Mouse (Mus musculus) heart, embryonic 16.5 days (tissue): Measurements from ENCODE around the gene Tmem251. TPM values are rescaled to one million over a fixed set of nuclear protein-coding genes. Genes with fewer than 3 reads are reported as not detected.

ENCODE experiments used
- ATAC-seq: fragments of 200-750 bp; cut with Nextera tagmentation; replicated peaks from 2 replicates; pipeline ENCODE4 v1.8.0; 2017; ENCODE audit warnings: moderate number of reproducible peaks; ENCODE audit not compliant: insufficient read depth, low FRiP score; ENCODE audit errors: extremely low read depth
- H3K27ac ChIP-seq: fragments of 300-500 bp; sonication (generic); 2 replicates; pipeline ENCODE4 v1.5.1; 2014; ENCODE audit warnings: mild to moderate bottlenecking, low read length, control low read depth, moderate library complexity
- H3K27me3 ChIP-seq: fragments of 300-500 bp; sonication (generic); 2 replicates; pipeline ENCODE4 v1.6.1; 2014; ENCODE audit warnings: low read length, mixed read lengths; ENCODE audit not compliant: control insufficient read depth, insufficient read depth
- H3K36me3 ChIP-seq: fragments of 300-500 bp; sonication (generic); 2 replicates; pipeline ENCODE4 v1.6.1; 2014; ENCODE audit not compliant: control insufficient read depth, insufficient read depth
- H3K4me1 ChIP-seq: fragments of 300-500 bp; sonication (generic); 2 replicates; pipeline ENCODE4 v1.6.1; 2014; ENCODE audit warnings: low read length, mixed read lengths; ENCODE audit not compliant: control insufficient read depth, insufficient read depth
- H3K4me2 ChIP-seq: fragments of 300-500 bp; sonication (generic); 2 replicates; pipeline ENCODE4 v1.6.1; 2014; ENCODE audit warnings: low read depth, mild to moderate bottlenecking, control low read depth, low read length
- H3K4me3 ChIP-seq: fragments of 300-500 bp; sonication (generic); 2 replicates; pipeline ENCODE4 v1.5.1; 2014; ENCODE audit warnings: mild to moderate bottlenecking, control low read depth, low read length
- H3K9ac ChIP-seq: fragments of 300-500 bp; sonication (generic); 2 replicates; pipeline ENCODE4 v1.6.1; 2014; ENCODE audit warnings: low read length, control low read depth
- H3K9me3 ChIP-seq: fragments of 300-500 bp; sonication (generic); replicated peaks from 2 replicates; pipeline ENCODE4 v1.6.1; 2016; ENCODE audit warnings: low read length; ENCODE audit not compliant: control insufficient read depth
- WGBS: fragments of 180-500 bp; shearing (Covaris S2); extraction: QIAGEN DNeasy Blood & Tissue Kit; methylation state at CpG from one replicate; pipeline ENCODE4 v1.1.7; 2014; 5-methylcytosine and 5-hydroxymethylcytosine counted together
- polyA plus RNA-seq: library from polyadenylated mRNA; unstranded; fragments of >200 nt; fragmentation: Nextera tagmentation; extraction: Ambion mirVana; gene quantifications from 2 replicates; pipeline ENCODE4 v1.2.1, GENCODE M21; 2015

Gene Tmem251
- polyA plus RNA-seq, 1 experiment from 2014 or later: 8.3 TPM

GRCm38 (mm10) chr12:102740285-102740684, 3.3 kb upstream of the Tmem251 start:
- WGBS: 60% methylated on average over 3 of the region's 3 CpGs
- Histone ChIP-seq H3K36me3 (no peaks in the 10 kb centered on the region), H3K4me2 (no peak overlapping the region), H3K27me3 (no peaks in the 10 kb centered on the region), H3K9me3 (no peaks in the 10 kb centered on the region), H3K4me3 (no peak overlapping the region), H3K27ac (no peak overlapping the region), H3K4me1 (peaks cover 16% of the 10 kb centered on the region), H3K9ac (no peak overlapping the region)
- ATAC-seq: no peak

GRCm38 (mm10) chr12:102742056-102742455, 1.5 kb upstream of the Tmem251 start:
- no peak overlapping the region for H3K4me3 ChIP-seq

GRCm38 (mm10) chr12:102743036-102743588, 450 bp upstream of the Tmem251 start:
- H3K4me1 ChIP-seq: peaks cover 18% of the 10 kb centered on the region
- H3K9me3 ChIP-seq: no peaks in the 10 kb centered on the region
- peak; percentile 39 for ATAC-seq
- peak overlapping the region; percentile 93 for H3K9ac ChIP-seq
- H3K27me3 ChIP-seq: no peaks in the 10 kb centered on the region
- peak overlapping the region; percentile 92 for H3K4me3 ChIP-seq
- H3K4me2 ChIP-seq: peak overlapping the region; percentile 83
- H3K27ac ChIP-seq: peak overlapping the region; percentile 97
- 0 out of 2 replicates have a peak, but pooled peaks cover 3% of the 10 kb centered on the region for H3K36me3 ChIP-seq
- under 1% methylated on average over 33 of the region's 33 CpGs for WGBS

More at GRCm38 (mm10) chr12:102742056-102742455, 1.5 kb upstream of the Tmem251 start:
- 58% methylated on average over 7 of the region's 7 CpGs for WGBS
- H3K27me3 ChIP-seq: no peaks in the 10 kb centered on the region
- no peak for ATAC-seq
- no peak overlapping the region for H3K27ac ChIP-seq
- H3K9ac ChIP-seq: no peak overlapping the region
- H3K36me3 ChIP-seq: no peaks in the 10 kb centered on the region
- peaks cover 18% of the 10 kb centered on the region for H3K4me1 ChIP-seq
- no peaks in the 10 kb centered on the region for H3K9me3 ChIP-seq
- H3K4me2 ChIP-seq: no peak overlapping the region

DNA sequence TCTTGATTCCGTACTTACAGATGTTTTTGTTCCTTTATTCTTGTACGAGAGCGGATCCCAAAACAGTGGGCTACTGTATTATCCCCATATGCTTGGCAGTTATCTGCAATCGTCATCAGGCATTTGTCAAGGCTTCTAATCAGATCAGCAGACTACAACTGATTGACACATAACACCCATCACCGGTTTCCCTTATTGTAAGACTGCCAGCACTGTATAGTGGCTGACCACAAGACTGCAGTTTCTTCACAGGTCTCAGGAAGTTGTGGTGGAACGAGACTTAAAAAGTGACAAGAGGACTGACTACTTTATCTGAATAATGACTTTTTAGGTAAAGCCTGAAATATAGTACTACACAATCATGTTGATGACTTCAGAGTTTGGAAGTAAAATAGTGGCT, 1.3 kb downstream of the Tmem251 start:
- no peaks in the 10 kb centered on the region for H3K9me3 ChIP-seq
- peaks cover 18% of the 10 kb centered on the region for H3K4me1 ChIP-seq
- H3K27me3 ChIP-seq: no peaks in the 10 kb centered on the region
- 47% methylated on average over 6 of the region's 6 CpGs for WGBS
- H3K9ac ChIP-seq: no peak overlapping the region
- H3K27ac ChIP-seq: no peak overlapping the region
- no peak overlapping the region for H3K4me3 ChIP-seq
- peaks cover 6% of the 10 kb centered on the region for H3K36me3 ChIP-seq
- peak overlapping the region; percentile 83; the same call in 1 of the 2 replicates for H3K4me2 ChIP-seq
- ATAC-seq: no peak

DNA sequence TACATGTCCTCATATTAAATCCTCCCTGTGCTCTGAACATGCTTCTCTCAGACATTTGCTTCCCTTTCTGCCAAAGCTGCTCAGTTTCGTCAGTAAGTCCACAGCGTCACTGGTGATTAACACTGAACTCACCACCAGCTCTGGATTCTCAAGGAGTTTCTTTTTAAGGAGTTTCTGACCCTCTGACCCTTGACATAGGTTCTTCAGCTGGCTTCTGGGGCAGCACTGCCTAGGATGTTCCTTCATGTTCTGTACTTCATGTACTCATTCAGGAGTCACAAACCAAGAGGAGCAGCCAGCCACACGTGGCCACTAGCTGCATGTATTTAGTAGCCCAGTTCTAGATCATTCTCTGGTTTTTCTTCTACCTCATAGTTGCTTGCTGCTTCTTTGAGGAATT, 4.7 kb downstream of the Tmem251 start:
- 83% methylated on average over 3 of the region's 3 CpGs for WGBS
- Histone ChIP-seq H3K9ac (no peak overlapping the region), H3K4me3 (no peak overlapping the region), H3K27ac (no peak overlapping the region), H3K9me3 (no peaks in the 10 kb centered on the region), H3K27me3 (no peaks in the 10 kb centered on the region), H3K4me1 (peaks cover 11% of the 10 kb centered on the region), H3K36me3 (peaks cover 6% of the 10 kb centered on the region), H3K4me2 (no peak overlapping the region)
- ATAC-seq: no peak

GRCm38 (mm10) chr12:102756304-102756703, 12.7 kb downstream of the Tmem251 start:
- no peaks in the 10 kb centered on the region for H3K9me3 ChIP-seq
- H3K4me2 ChIP-seq: peak overlapping the region; percentile 85
- peaks cover 16% of the 10 kb centered on the region for H3K4me1 ChIP-seq
- no peak overlapping the region for H3K9ac ChIP-seq
- no peaks in the 10 kb centered on the region for H3K36me3 ChIP-seq
- WGBS: 79% methylated on average over 7 of the region's 7 CpGs
- peak overlapping the region; percentile 75 for H3K4me3 ChIP-seq
- H3K27ac ChIP-seq: no peak overlapping the region
- ATAC-seq: no peak
- no peaks in the 10 kb centered on the region for H3K27me3 ChIP-seq

- Histone ChIP-seq H3K9me3 (no peaks in the 10 kb centered on the region), H3K4me3 (peak overlapping the region; percentile 75), H3K27me3 (no peaks in the 10 kb centered on the region), H3K4me2 (peak overlapping the region; percentile 85), H3K9ac (peak overlapping the region; percentile 87), H3K36me3 (peaks cover under 1% of the 10 kb centered on the region), H3K27ac (peak overlapping the region; percentile 92), H3K4me1 (peaks cover 16% of the 10 kb centered on the region)
- WGBS: 1% methylated on average over 46 of the region's 46 CpGs
- ATAC-seq: peak; percentile 82
Measured at GRCm38 (mm10) chr12:102757055-102757688, 13.6 kb downstream of the Tmem251 start.

DNA sequence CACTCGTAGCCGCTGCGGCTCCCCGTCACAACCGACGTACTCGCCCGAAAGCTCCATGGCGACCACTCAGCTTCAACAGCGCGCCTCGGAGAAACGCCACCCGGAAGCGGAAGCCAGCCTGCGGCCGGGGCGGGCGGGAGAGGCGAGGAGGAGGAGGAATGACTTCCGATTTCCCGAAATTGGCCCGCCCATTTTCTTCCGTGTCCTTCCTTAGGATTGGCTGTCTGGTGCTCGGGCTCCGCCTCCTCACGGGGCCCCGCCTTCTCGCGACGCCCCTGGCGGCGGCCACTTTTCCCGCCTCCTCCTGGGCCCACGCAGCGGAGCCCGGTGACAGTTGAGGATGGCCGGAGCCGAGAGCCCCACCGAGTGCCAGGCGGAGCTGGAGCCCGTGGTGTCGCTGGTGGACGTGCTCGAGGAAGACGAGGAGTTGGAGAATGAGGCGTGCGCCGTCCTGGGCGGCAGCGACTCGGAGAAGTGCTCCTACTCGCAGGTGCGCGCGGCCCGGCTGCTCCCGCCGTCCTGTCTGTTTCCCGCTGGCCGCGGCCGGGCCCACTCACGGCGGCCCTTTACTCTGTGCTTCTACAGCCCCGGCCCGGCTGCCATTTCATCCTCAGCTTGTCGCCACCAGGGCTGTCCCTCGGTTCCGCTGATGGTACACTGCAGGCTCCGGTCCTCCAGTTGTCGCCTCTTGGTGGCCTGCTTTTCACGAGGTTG, 14.3 kb downstream of the Tmem251 start, which contains the start of the genes Gm28051, Gon7 and Ubr7:
TSS of gene Gm28051 (minus strand) at position 77 of the 714 bp plus-strand sequence.
TSS of gene Gon7 (minus strand) at position 115 of the 714 bp plus-strand sequence.
TSS of gene Ubr7 (plus strand) at position 279 of the 714 bp plus-strand sequence.
- under 1% methylated on average over 68 of the region's 73 CpGs for WGBS
- peak within 1 kb of the TSS; percentile 93 for H3K4me2 ChIP-seq
- no peaks in the 10 kb centered on the region for H3K9me3 ChIP-seq
- H3K36me3 ChIP-seq: peaks cover 3% of the 10 kb centered on the region
- peak within 1 kb of the TSS; percentile 92 for H3K27ac ChIP-seq
- H3K4me3 ChIP-seq: peak within 1 kb of the TSS; percentile 75
- ATAC-seq: peak; percentile 98
- H3K9ac ChIP-seq: peak within 1 kb of the TSS; percentile 87
- H3K27me3 ChIP-seq: no peaks in the 10 kb centered on the region
- H3K4me1 ChIP-seq: peaks cover 16% of the 10 kb centered on the region

DNA sequence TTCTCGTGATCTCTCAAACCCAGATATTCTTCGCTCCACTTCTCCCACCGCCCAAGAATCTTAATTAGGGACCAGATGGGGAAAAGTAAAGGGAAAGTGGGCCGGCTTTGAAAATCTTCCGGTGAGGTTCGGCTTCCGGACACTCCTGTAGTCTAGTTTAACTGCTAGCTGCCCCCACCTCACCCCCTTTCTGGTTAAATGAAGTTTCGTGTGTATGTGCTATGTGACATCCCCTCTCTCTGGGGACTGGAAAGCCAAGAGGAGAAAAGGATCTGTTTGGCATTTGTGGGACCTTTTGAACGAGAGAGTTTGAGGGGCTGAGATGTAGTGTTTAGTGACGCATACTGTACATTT, 14.8 kb downstream of the Tmem251 start, which contains the start of gene Gm20604:
TSS of gene Gm20604 (minus strand) at position 270 of the 354 bp plus-strand sequence.
- ATAC-seq: no peak

More for the DNA sequence above, 14.8 kb downstream of the Tmem251 start, which contains the start of gene Gm20604:
- H3K27me3 ChIP-seq: no peaks in the 10 kb centered on the region
- H3K9me3 ChIP-seq: no peaks in the 10 kb centered on the region
- H3K4me2 ChIP-seq: peak within 1 kb of the TSS; percentile 93
- H3K9ac ChIP-seq: peak within 1 kb of the TSS; percentile 87
- under 1% methylated on average over 10 of the region's 10 CpGs for WGBS
- peaks cover 3% of the 10 kb centered on the region for H3K36me3 ChIP-seq
- H3K27ac ChIP-seq: peak within 1 kb of the TSS; percentile 92
- H3K4me1 ChIP-seq: peaks cover 16% of the 10 kb centered on the region
- H3K4me3 ChIP-seq: peak within 1 kb of the TSS; percentile 75
